Mouse (Mus musculus) cortical plate, adult 2 months (tissue): ENCODE data around the gene Rai14.

Source experiments
- CTCF ChIP-seq: fragments of 200-500 bp; IDR thresholded peaks from 2 replicates; pipeline ENCODE4 v1.5.1; 2011; ENCODE audit warnings: mild to moderate bottlenecking, control low read depth, low read length; ENCODE audit not compliant: insufficient read depth; ENCODE audit errors: extremely low read depth
- POLR2A ChIP-seq: fragments of 200-500 bp; IDR thresholded peaks from 2 replicates; pipeline ENCODE4 v1.6.1; 2011; ENCODE audit warnings: mild to moderate bottlenecking, low read length, control low read depth; ENCODE audit not compliant: insufficient read depth; ENCODE audit errors: extremely low read depth

- TF ChIP-seq CTCF (no peak), POLR2A (no peak)
Observed at GRCm38 (mm10) chr15:10640721-10641120, 73.7 kb downstream of the Rai14 start.
